ENCODE assay signal across 8 mouse cellular contexts in the genomic region with DNA sequence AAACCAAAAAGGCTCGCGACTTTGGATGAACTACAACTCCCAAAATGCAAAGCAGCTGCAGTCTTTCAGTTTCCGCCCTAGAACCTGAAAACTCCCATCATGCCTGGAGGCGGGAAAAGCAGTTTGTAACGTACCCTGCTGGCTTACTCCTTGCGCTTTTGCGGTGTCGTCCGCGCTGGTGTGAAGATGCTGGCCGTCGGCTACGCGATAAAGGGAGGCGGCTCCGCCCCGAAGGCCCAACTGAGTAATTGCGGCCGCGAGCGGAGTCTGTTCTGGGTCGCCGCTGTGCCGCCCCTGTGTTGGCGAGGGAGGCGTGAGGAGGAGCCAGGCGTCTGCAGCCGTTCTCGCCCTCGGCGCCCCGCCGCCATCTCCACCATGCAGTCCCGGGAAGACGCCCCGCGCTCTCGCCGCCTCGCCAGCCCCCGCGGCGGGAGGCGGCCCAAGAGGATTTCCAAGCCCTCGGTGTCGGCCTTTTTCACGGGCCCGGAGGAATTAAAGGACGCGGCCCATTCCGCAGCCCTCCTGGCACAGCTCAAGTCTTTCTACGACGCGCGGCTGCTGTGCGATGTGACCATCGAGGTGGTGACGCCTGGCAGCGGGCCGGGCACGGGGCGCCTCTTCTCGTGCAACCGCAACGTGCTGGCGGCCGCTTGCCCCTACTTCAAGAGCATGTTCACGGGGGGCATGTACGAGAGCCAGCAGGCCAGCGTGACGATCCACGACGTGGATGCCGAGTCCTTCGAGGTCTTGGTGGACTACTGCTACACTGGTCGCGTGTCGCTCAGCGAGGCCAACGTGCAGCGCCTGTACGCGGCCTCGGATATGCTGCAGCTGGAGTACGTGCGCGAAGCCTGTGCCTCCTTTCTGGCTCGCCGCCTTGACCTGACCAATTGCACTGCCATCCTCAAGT. TPM values are rescaled to one million over a fixed set of nuclear protein-coding genes. Genes with fewer than 3 reads are reported as not detected.
DNase-seq lines count a peak whose midpoint lies in the region; ATAC-seq and TF ChIP-seq lines count a peak whose summit lies in the region.
"Not testable (repeated sequence)": the region's sequence is repeated elsewhere in the genome, so short reads cannot be mapped to it uniquely, and the experiment has no call there.

Gene Kbtbd6, plus strand, starts transcription at position 155 of the 910 bp plus-strand sequence.

- WGBS in heart, embryonic 11.5 days (ENCODE audit: insufficient replicate concordance): 10% methylated on average over 39 of the region's 89 CpGs
- 11% methylated on average over 39 of the region's 89 CpGs for WGBS in kidney, embryonic 15.5 days
- WGBS in limb, embryonic 15.5 days: 18% methylated on average over 39 of the region's 89 CpGs
- 21% methylated on average over 38 of the region's 89 CpGs for WGBS in midbrain, postnatal 0 days

- H3K4me2 ChIP-seq in heart, embryonic 11.5 days: peak within 1 kb of the TSS; percentile 58
- H3K4me2 ChIP-seq in kidney, embryonic 15.5 days: peak within 1 kb of the TSS; percentile 88
- peak within 1 kb of the TSS; percentile 85 for H3K4me2 ChIP-seq in limb, embryonic 15.5 days
- H3K4me2 ChIP-seq in midbrain, postnatal 0 days (ENCODE audit: low read depth, low read length, poor library complexity, severe bottlenecking): peak within 1 kb of the TSS; percentile 69

- TF ChIP-seq CTCF in midbrain, postnatal 0 days (IDR thresholded peaks at IDR 0.05): 0 out of 2 replicates have a peak, but pooled peaks have one; percentile 8

- peak within 1 kb of the TSS; percentile 56; the same call in 1 of the 2 replicates for H3K9ac ChIP-seq in heart, embryonic 11.5 days (ENCODE audit: low read depth, low read length)
- H3K9ac ChIP-seq in kidney, embryonic 15.5 days: peak within 1 kb of the TSS; percentile 48; the same call in 1 of the 2 replicates
- H3K9ac ChIP-seq in limb, embryonic 15.5 days: 0 out of 2 replicates have a peak within 1 kb of the TSS, but pooled peaks have one; percentile 33
- 0 out of 2 replicates have a peak within 1 kb of the TSS, but pooled peaks have one; percentile 29 for H3K9ac ChIP-seq in midbrain, postnatal 0 days (replicated peaks; ENCODE audit: low read length, poor library complexity, severe bottlenecking)

- H3K36me3 ChIP-seq in heart, embryonic 11.5 days (ENCODE audit: control insufficient read depth, insufficient read depth, low read length); kidney, embryonic 15.5 days; limb, embryonic 15.5 days; midbrain, postnatal 0 days (ENCODE audit: insufficient read depth, low read length): not testable (repeated sequence)

- peak; percentile 96 for ATAC-seq in erythroid progenitor cell, adult 5-6 weeks (replicated peaks; ENCODE audit: low FRiP score, poor library complexity, severe bottlenecking)
- peak; percentile 81 for ATAC-seq in heart, embryonic 11.5 days (replicated peaks; ENCODE audit: insufficient number of reproducible peaks, low FRiP score, low TSS enrichment)
- peak; percentile 91 for ATAC-seq in kidney, embryonic 15.5 days (replicated peaks; ENCODE audit: low FRiP score)
- ATAC-seq in limb, embryonic 15.5 days (ENCODE audit: insufficient number of reproducible peaks, low FRiP score, low TSS enrichment, low read depth): peak; percentile 86
- peak; percentile 85 for ATAC-seq in midbrain, postnatal 0 days (ENCODE audit: low FRiP score)

- H3K9me3 ChIP-seq in heart, embryonic 11.5 days (replicated peaks; ENCODE audit: control insufficient read depth, low read length); kidney, embryonic 15.5 days (replicated peaks); limb, embryonic 15.5 days; midbrain, postnatal 0 days (ENCODE audit: low read length): not testable (repeated sequence)

- H3K27ac ChIP-seq in brown adipose tissue, adult 24 weeks (replicated peaks; ENCODE audit: low read depth, low read length); midbrain, postnatal 0 days (ENCODE audit: low read depth, low read length): not testable (repeated sequence)
- 0 out of 2 replicates have a peak within 1 kb of the TSS, but pooled peaks have one; percentile 11 for H3K27ac ChIP-seq in heart, embryonic 11.5 days (ENCODE audit: low read depth, low read length)
- H3K27ac ChIP-seq in kidney, embryonic 15.5 days: peak within 1 kb of the TSS; percentile 59; the same call in 1 of the 2 replicates
- peak within 1 kb of the TSS; percentile 67 for H3K27ac ChIP-seq in limb, embryonic 15.5 days

- H3K4me1 ChIP-seq in brown adipose tissue, adult 24 weeks (ENCODE audit: control insufficient read depth, insufficient read depth, insufficient read length, low read length); heart, embryonic 11.5 days (ENCODE audit: control insufficient read depth, insufficient read depth, low read length); kidney, embryonic 15.5 days; limb, embryonic 15.5 days; midbrain, postnatal 0 days (ENCODE audit: insufficient read depth, low read length): not testable (repeated sequence)

- H3K4me3 ChIP-seq in brown adipose tissue, adult 24 weeks (ENCODE audit: insufficient read depth, low read depth, low read length): peak within 1 kb of the TSS; percentile 66
- H3K4me3 ChIP-seq in heart, embryonic 11.5 days (ENCODE audit: low read depth, low read length): peak within 1 kb of the TSS; percentile 45
- H3K4me3 ChIP-seq in kidney, embryonic 15.5 days (replicated peaks): peak within 1 kb of the TSS; percentile 63
- H3K4me3 ChIP-seq in limb, embryonic 15.5 days: peak within 1 kb of the TSS; percentile 62
- peak within 1 kb of the TSS; percentile 48 for H3K4me3 ChIP-seq in midbrain, postnatal 0 days (ENCODE audit: low read depth, low read length)

- not testable (repeated sequence) for H3K27me3 ChIP-seq in heart, embryonic 11.5 days (ENCODE audit: control insufficient read depth, insufficient read depth, low read length); kidney, embryonic 15.5 days; limb, embryonic 15.5 days; midbrain, postnatal 0 days (ENCODE audit: insufficient read depth, low read length)

- DNase-seq in CD4-positive helper T cell, adult 2 months (ENCODE audit: low read depth, low spot score): peak; percentile 88
- DNase-seq in midbrain, postnatal 0 days (ENCODE audit: low spot score): peak; percentile 96
- peak; percentile 84 to 89 for DNase-seq in spleen, postnatal 10 days (ENCODE audit: low spot score in 2 of 2)

RNA-seq across cellular contexts. Expression of gene Kbtbd6, which starts in this region (rescaled TPM):
- polyA plus RNA-seq in brown adipose tissue, adult 24 weeks (2012; ENCODE audit: insufficient read depth, insufficient read length, missing spikeins): not detected in 2 replicates
- total RNA-seq in erythroid progenitor cell, adult 5-6 weeks (2015; ENCODE audit: low replicate concordance): 21.3 and 29.3 TPM in 2 replicates
- 13.2 and 27.5 TPM in 2 replicates for total RNA-seq in erythroid progenitor cell, adult 5-6 weeks (2017; ENCODE audit: low replicate concordance)
- polyA plus RNA-seq in heart, embryonic 11.5 days (2014; fragmentation: Nextera tagmentation; extraction: Ambion mirVana): 2.5 and 3.2 TPM in 2 replicates
- polyA plus RNA-seq in kidney, embryonic 15.5 days (2015; fragmentation: Nextera tagmentation; extraction: Ambion mirVana): 3.5 and 3.7 TPM in 2 replicates
- polyA plus RNA-seq in limb, embryonic 15.5 days (2015; fragmentation: Nextera tagmentation; extraction: Ambion mirVana): 2.2 and 2.6 TPM in 2 replicates
- 2.6 and 4.2 TPM in 2 replicates for total RNA-seq in midbrain, postnatal 0 days (2014; rRNA removed)
- polyA plus RNA-seq in midbrain, postnatal 0 days (2015; fragmentation: Nextera tagmentation; extraction: Ambion mirVana): 0.83 and 0.96 TPM in 2 replicates
